Mouse (Mus musculus) frontal cortex, adult 2 months (tissue): ENCODE data around the gene Ano6. TPM values are rescaled to one million over a fixed set of nuclear protein-coding genes. Genes with fewer than 3 reads are reported as not detected.

Experiments
- DNase-seq, 2 experiments: peaks; one replicate each; pipeline ENCODE4 v3.0.0; 2022; ENCODE audit warnings: low spot score in 1 of 2; ENCODE audit errors: extremely low spot score in 1 of 2
- polyA plus RNA-seq: library from polyadenylated mRNA; depleted of rRNA; stranded (reverse); fragments of >200 nt; gene quantifications from 2 replicates; pipeline ENCODE4 v1.2.3, GENCODE M21; 2012; rRNA removed

Gene Ano6
- 23.8 and 27.7 TPM in 2 replicates for polyA plus RNA-seq

GRCm38 (mm10) chr15:95790529-95791071 lies at the start of gene Ano6:
Gene Ano6 (plus strand): TSS chr15:95790843.
- peak; percentile 85 to 92 for DNase-seq

- no peak for DNase-seq
These were observed 47.7 kb upstream of the Ano6 start for GRCm38 (mm10) chr15:95742955-95743354.

- DNase-seq: no peak
These were observed 46.8 kb upstream of the Ano6 start for GRCm38 (mm10) chr15:95743856-95744255.

GRCm38 (mm10) chr15:95745346-95746106 lies 45.1 kb upstream of the Ano6 start:
- no peak for DNase-seq

- DNase-seq: no peak
These were observed 44.1 kb upstream of the Ano6 start for GRCm38 (mm10) chr15:95746513-95746912.

GRCm38 (mm10) chr15:95746955-95747931 lies 43.4 kb upstream of the Ano6 start:
- no peak for DNase-seq

- DNase-seq: no peak
These were observed 41.4 kb upstream of the Ano6 start for GRCm38 (mm10) chr15:95749216-95749615.

GRCm38 (mm10) chr15:95750038-95750437 lies 40.6 kb upstream of the Ano6 start:
- no peak for DNase-seq

GRCm38 (mm10) chr15:95751832-95752676 lies 38.6 kb upstream of the Ano6 start:
- no peak for DNase-seq

GRCm38 (mm10) chr15:95752677-95753019 lies 38.0 kb upstream of the Ano6 start:
- no peak for DNase-seq

- DNase-seq: no peak
These were observed 37.6 kb upstream of the Ano6 start for GRCm38 (mm10) chr15:95753031-95753430.

- DNase-seq: peak; percentile 33 to 74
These were observed 33.5 kb upstream of the Ano6 start for GRCm38 (mm10) chr15:95757169-95757568.

GRCm38 (mm10) chr15:95758069-95758468 lies 32.6 kb upstream of the Ano6 start:
- no peak for DNase-seq

GRCm38 (mm10) chr15:95758696-95759434 lies 31.8 kb upstream of the Ano6 start:
- no peak for DNase-seq

GRCm38 (mm10) chr15:95759857-95760256 lies 30.8 kb upstream of the Ano6 start:
- no peak for DNase-seq

- DNase-seq: no peak
These were observed 29.2 kb upstream of the Ano6 start for GRCm38 (mm10) chr15:95761420-95761819.

GRCm38 (mm10) chr15:95762661-95763303 lies 27.9 kb upstream of the Ano6 start:
- DNase-seq: peak; percentile 13 to 80

- DNase-seq: no peak
These were observed 27.2 kb upstream of the Ano6 start for GRCm38 (mm10) chr15:95763464-95763863.

- no peak for DNase-seq
These were observed 25.4 kb upstream of the Ano6 start for GRCm38 (mm10) chr15:95765271-95765670.
